Mouse (Mus musculus): ENCODE data around the gene Iqch. TPM values are rescaled to one million over a fixed set of nuclear protein-coding genes. Genes with fewer than 3 reads are reported as not detected.

Gene Iqch
- polyA plus RNA-seq, 1 experiment from 2014 or later = 0.09 TPM

DNA sequence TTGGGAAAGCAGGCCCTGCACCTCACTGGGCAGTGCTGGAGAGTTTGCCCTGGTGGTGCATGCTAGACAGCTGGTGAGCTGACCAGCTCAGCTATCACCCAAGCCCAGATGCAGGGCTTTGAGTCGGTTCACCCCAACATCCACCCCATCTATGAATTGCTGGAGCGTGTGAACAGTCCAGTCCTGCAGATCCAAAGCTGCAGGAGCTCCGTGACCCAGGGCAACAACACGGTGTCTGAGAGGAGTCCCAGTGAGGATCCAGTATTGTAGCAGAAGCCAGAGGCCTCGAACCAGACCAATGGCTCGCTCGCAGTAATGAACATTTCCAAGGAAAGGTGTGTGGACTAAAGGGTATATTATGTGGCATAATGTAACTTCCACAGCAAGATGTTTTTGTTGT is 61.0 kb downstream of the Iqch start:
- 83% methylated on average over 7 of the region's 7 CpGs for WGBS
- Histone ChIP-seq H3K4me1 (ENCODE audit: control insufficient read depth, insufficient read depth, low read length) (no peaks in the 10 kb centered on the region), H3K9ac (ENCODE audit: low read depth, low read length) (no peak overlapping the region), H3K9me3 (ENCODE audit: control insufficient read depth, low read length) (no peaks in the 10 kb centered on the region), H3K27ac (ENCODE audit: low read depth, low read length) (no peak overlapping the region), H3K4me2 (replicated peaks; ENCODE audit: low read depth, low read length) (no peak overlapping the region), H3K36me3 (ENCODE audit: control insufficient read depth, insufficient read depth, low read length) (no peaks in the 10 kb centered on the region), H3K4me3 (ENCODE audit: low read length) (no peak overlapping the region), H3K27me3 (ENCODE audit: control insufficient read depth, insufficient read depth, low read length) (no peaks in the 10 kb centered on the region)
- no peak for ATAC-seq (ENCODE audit: low FRiP score, low TSS enrichment)

DNA sequence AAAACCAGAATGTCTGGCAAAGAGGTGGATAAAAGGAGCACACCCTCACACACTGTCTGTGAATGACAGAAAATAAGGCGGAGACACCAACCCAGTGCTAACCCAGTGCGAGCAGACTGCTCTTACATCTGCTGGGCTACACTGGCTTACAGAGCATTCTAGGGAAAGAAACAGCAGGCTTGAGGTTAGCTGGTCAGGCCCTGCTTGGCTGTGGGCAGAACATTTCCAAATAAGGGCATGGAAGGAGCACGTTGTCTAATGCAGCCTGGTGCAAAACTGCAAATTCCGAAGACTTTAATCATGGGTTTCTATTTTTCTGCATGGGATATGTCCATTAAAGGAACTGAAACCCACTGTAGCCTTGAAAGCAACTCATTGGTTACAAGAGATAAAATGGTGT is 64.8 kb downstream of the Iqch start:
- H3K4me2 ChIP-seq (replicated peaks; ENCODE audit: low read depth, low read length) = no peak overlapping the region
- 87% methylated on average over 4 of the region's 4 CpGs for WGBS
- H3K4me3 ChIP-seq (ENCODE audit: low read length) = no peak overlapping the region
- H3K27me3 ChIP-seq (ENCODE audit: control insufficient read depth, insufficient read depth, low read length) = no peaks in the 10 kb centered on the region
- H3K36me3 ChIP-seq (ENCODE audit: control insufficient read depth, insufficient read depth, low read length) = no peaks in the 10 kb centered on the region
- no peak for ATAC-seq (ENCODE audit: low FRiP score, low TSS enrichment)
- H3K9ac ChIP-seq (ENCODE audit: low read depth, low read length) = no peak overlapping the region
- no peaks in the 10 kb centered on the region for H3K9me3 ChIP-seq (ENCODE audit: control insufficient read depth, low read length)
- H3K4me1 ChIP-seq (ENCODE audit: control insufficient read depth, insufficient read depth, low read length) = peaks cover 9% of the 10 kb centered on the region
- no peak overlapping the region for H3K27ac ChIP-seq (ENCODE audit: low read depth, low read length)

GRCm38 (mm10) chr9:63535042-63535441 is 67.3 kb downstream of the Iqch start:
- Histone ChIP-seq H3K9ac (ENCODE audit: low read depth, low read length) (no peak overlapping the region), H3K9me3 (ENCODE audit: control insufficient read depth, low read length) (no peaks in the 10 kb centered on the region), H3K27ac (ENCODE audit: low read depth, low read length) (no peak overlapping the region; the same call in 1 of the 2 replicates), H3K36me3 (ENCODE audit: control insufficient read depth, insufficient read depth, low read length) (no peaks in the 10 kb centered on the region), H3K4me2 (replicated peaks; ENCODE audit: low read depth, low read length) (no peak overlapping the region), H3K27me3 (ENCODE audit: control insufficient read depth, insufficient read depth, low read length) (no peaks in the 10 kb centered on the region), H3K4me1 (ENCODE audit: control insufficient read depth, insufficient read depth, low read length) (peaks cover 9% of the 10 kb centered on the region), H3K4me3 (ENCODE audit: low read length) (no peak overlapping the region)
- WGBS = 69% methylated on average over 6 of the region's 6 CpGs
- no peak for ATAC-seq (ENCODE audit: low FRiP score, low TSS enrichment)

DNA sequence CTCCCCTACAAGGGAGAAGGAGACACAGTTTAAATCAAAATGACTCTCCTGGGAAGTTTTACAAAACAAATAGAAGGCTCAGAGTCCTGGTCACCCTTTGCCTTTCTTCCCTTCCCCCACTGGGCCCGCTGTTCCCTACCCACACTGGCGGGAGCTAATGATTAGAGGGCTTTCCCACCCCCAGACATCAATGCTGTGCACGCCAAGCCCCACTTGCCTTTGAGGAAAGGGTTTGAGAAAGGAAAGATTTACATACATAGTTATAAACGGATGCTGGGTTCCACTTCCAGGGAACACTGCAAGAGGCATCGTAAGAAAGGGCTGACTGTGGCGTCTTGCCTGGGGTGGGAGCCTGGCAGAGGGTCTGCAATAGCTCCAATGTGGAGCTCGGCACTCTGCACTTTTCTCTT is 67.9 kb downstream of the Iqch start:
- no peak overlapping the region; the same call in 1 of the 2 replicates for H3K27ac ChIP-seq (ENCODE audit: low read depth, low read length)
- H3K27me3 ChIP-seq (ENCODE audit: control insufficient read depth, insufficient read depth, low read length) = no peaks in the 10 kb centered on the region
- H3K9ac ChIP-seq (ENCODE audit: low read depth, low read length) = no peak overlapping the region
- WGBS = 14% methylated on average over 7 of the region's 7 CpGs
- no peaks in the 10 kb centered on the region for H3K9me3 ChIP-seq (ENCODE audit: control insufficient read depth, low read length)
- peak; percentile 28; the same call in 1 of the 2 replicates for ATAC-seq (ENCODE audit: low FRiP score, low TSS enrichment)
- no peak overlapping the region for H3K4me3 ChIP-seq (ENCODE audit: low read length)
- no peaks in the 10 kb centered on the region for H3K36me3 ChIP-seq (ENCODE audit: control insufficient read depth, insufficient read depth, low read length)
- H3K4me1 ChIP-seq (ENCODE audit: control insufficient read depth, insufficient read depth, low read length) = peaks cover 9% of the 10 kb centered on the region
- no peak overlapping the region for H3K4me2 ChIP-seq (replicated peaks; ENCODE audit: low read depth, low read length)

DNA sequence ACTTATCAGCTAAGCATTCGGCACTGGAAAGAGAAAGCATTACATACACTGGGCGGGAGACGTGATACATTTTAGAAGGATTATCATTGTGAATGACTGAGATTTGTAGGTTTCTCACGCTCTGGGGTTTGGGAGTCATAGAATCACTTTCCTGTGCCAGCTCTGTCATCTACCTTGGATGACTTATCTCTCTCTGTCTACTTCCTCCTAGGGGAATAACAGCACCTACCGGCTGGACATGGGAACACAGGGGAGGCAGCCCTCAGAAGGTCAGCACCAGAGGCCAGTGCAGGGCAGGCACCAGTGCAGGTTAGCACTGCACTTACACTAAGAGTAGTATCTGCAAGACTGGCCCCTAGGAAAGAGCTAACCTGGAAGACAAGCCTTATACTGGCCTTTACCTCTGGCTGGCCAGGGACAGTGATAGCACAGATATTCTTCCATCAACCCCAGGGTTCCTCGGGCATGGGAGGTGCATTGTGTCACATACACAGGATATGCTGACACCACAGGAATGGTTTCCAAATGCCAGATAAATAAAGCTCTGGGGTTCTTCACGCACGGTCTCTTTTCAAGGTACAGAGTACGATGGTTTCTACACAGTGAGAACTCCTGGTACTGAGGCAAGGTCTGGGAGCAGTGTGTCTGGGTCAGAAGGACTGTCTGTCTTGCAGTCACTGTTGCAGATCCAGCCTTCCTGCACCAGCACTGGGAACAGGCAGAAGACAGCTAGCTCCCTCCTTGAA is 69.2 kb downstream of the Iqch start:
- Histone ChIP-seq H3K9me3 (ENCODE audit: control insufficient read depth, low read length) (no peaks in the 10 kb centered on the region), H3K4me3 (ENCODE audit: low read length) (no peak overlapping the region), H3K4me2 (replicated peaks; ENCODE audit: low read depth, low read length) (no peak overlapping the region), H3K9ac (ENCODE audit: low read depth, low read length) (no peak overlapping the region), H3K27me3 (ENCODE audit: control insufficient read depth, insufficient read depth, low read length) (no peaks in the 10 kb centered on the region), H3K27ac (ENCODE audit: low read depth, low read length) (no peak overlapping the region), H3K4me1 (ENCODE audit: control insufficient read depth, insufficient read depth, low read length) (peaks cover 9% of the 10 kb centered on the region), H3K36me3 (ENCODE audit: control insufficient read depth, insufficient read depth, low read length) (no peaks in the 10 kb centered on the region)
- WGBS = 66% methylated on average over 9 of the region's 9 CpGs
- ATAC-seq (ENCODE audit: low FRiP score, low TSS enrichment) = no peak

DNA sequence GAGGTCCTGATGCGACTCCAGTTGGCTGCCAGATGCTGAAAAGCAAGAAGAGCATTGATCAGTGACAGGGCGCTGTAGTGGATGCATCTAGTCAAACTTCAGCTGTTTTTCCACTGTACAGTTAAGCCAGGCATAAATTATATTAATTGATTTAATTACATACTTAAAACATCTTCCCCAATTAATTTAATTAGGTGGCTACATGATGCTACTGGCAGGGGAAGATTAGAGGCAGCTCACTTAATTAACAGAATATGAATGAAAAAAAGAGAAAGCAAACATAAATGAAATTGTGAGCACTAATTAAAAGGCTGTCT is 78.4 kb downstream of the Iqch start:
- no peak overlapping the region for H3K4me2 ChIP-seq (replicated peaks; ENCODE audit: low read depth, low read length)
- H3K9ac ChIP-seq (ENCODE audit: low read depth, low read length) = no peak overlapping the region

DNA sequence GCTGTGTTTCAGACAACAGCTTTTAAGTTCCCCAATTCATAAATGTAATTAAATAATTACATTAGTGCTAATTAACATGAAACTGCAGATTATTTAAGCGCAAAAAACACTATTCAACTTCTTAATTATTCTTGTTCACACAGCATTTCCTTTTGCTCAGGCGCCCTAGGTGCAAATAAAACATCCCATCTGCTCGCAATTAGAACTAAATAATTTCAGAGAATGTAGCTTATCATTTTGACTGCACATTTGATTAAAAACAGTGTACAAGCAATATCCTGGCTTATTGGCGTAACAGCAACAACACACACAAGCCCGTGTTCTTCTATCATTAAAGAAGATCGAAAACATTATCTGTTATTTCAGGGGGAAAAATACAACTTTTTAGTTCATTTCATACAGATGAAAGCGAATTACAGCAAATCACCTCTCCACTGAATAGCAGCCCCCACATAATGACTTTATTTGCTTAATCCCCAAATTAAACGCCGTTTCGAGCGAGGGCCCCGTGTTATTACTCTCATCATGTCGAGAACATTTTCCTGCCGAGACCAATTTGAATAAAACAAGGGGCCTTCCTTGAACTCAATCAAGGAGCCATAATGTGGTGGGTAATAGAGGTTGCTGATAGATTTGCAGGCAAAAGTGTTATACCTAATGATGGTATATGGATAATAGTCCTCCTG is 78.9 kb downstream of the Iqch start:
- WGBS = 81% methylated on average over 14 of the region's 14 CpGs
- ATAC-seq (ENCODE audit: low FRiP score, low TSS enrichment) = no peak
- Histone ChIP-seq H3K4me1 (ENCODE audit: control insufficient read depth, insufficient read depth, low read length) (no peaks in the 10 kb centered on the region), H3K27ac (ENCODE audit: low read depth, low read length) (no peak overlapping the region), H3K27me3 (ENCODE audit: control insufficient read depth, insufficient read depth, low read length) (no peaks in the 10 kb centered on the region), H3K9ac (ENCODE audit: low read depth, low read length) (no peak overlapping the region), H3K36me3 (ENCODE audit: control insufficient read depth, insufficient read depth, low read length) (no peaks in the 10 kb centered on the region), H3K4me2 (replicated peaks; ENCODE audit: low read depth, low read length) (no peak overlapping the region), H3K4me3 (ENCODE audit: low read length) (no peak overlapping the region), H3K9me3 (ENCODE audit: control insufficient read depth, low read length) (no peaks in the 10 kb centered on the region)

More for the DNA sequence above, 78.4 kb downstream of the Iqch start:
- Histone ChIP-seq H3K9me3 (ENCODE audit: control insufficient read depth, low read length) (no peaks in the 10 kb centered on the region), H3K36me3 (ENCODE audit: control insufficient read depth, insufficient read depth, low read length) (no peaks in the 10 kb centered on the region), H3K27me3 (ENCODE audit: control insufficient read depth, insufficient read depth, low read length) (no peaks in the 10 kb centered on the region), H3K4me1 (ENCODE audit: control insufficient read depth, insufficient read depth, low read length) (no peaks in the 10 kb centered on the region), H3K4me3 (ENCODE audit: low read length) (no peak overlapping the region), H3K27ac (ENCODE audit: low read depth, low read length) (no peak overlapping the region)
- WGBS = 83% methylated on average over 2 of the region's 2 CpGs
- no peak for ATAC-seq (ENCODE audit: low FRiP score, low TSS enrichment)

DNA sequence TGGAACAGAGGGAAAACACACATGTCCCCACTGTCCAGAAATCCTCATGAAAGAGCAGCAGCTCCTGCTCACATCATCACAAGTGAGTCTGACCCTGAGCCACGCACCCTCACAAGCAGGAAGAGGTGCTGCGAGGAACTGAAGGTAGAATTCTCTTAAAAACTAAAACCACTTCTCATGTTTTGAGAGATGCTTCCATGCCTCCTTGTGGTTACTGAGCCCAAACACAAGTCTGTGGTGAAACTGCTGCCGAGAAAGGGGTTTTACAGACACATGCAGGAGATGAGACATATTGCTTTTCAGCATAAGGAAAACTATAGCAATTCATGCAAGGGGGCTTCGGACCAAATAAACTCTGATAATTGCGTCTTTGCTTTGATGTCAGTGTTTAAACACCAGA is 89.4 kb downstream of the Iqch start:
- H3K4me2 ChIP-seq (replicated peaks; ENCODE audit: low read depth, low read length) = no peak overlapping the region
- H3K4me1 ChIP-seq (ENCODE audit: control insufficient read depth, insufficient read depth, low read length) = 0 out of 2 replicates have a peak, but pooled peaks cover 2% of the 10 kb centered on the region
- 61% methylated on average over 5 of the region's 5 CpGs for WGBS
- no peak overlapping the region for H3K4me3 ChIP-seq (ENCODE audit: low read length)
- H3K27ac ChIP-seq (ENCODE audit: low read depth, low read length) = no peak overlapping the region
- no peaks in the 10 kb centered on the region for H3K36me3 ChIP-seq (ENCODE audit: control insufficient read depth, insufficient read depth, low read length)
- ATAC-seq (ENCODE audit: low FRiP score, low TSS enrichment) = no peak
- no peaks in the 10 kb centered on the region for H3K27me3 ChIP-seq (ENCODE audit: control insufficient read depth, insufficient read depth, low read length)
- no peaks in the 10 kb centered on the region for H3K9me3 ChIP-seq (ENCODE audit: control insufficient read depth, low read length)
- H3K9ac ChIP-seq (ENCODE audit: low read depth, low read length) = no peak overlapping the region

GRCm38 (mm10) chr9:63511034-63511433 is 91.3 kb downstream of the Iqch start:
- Histone ChIP-seq H3K4me1 (ENCODE audit: control insufficient read depth, insufficient read depth, low read length) (0 out of 2 replicates have a peak, but pooled peaks cover 2% of the 10 kb centered on the region), H3K9ac (ENCODE audit: low read depth, low read length) (no peak overlapping the region), H3K9me3 (ENCODE audit: control insufficient read depth, low read length) (no peaks in the 10 kb centered on the region), H3K4me3 (ENCODE audit: low read length) (no peak overlapping the region), H3K27me3 (ENCODE audit: control insufficient read depth, insufficient read depth, low read length) (no peaks in the 10 kb centered on the region), H3K4me2 (replicated peaks; ENCODE audit: low read depth, low read length) (no peak overlapping the region), H3K36me3 (ENCODE audit: control insufficient read depth, insufficient read depth, low read length) (no peaks in the 10 kb centered on the region), H3K27ac (ENCODE audit: low read depth, low read length) (no peak overlapping the region)
- no peak for ATAC-seq (ENCODE audit: low FRiP score, low TSS enrichment)
- WGBS = 79% methylated on average over 4 of the region's 4 CpGs
